Mouse (Mus musculus): ENCODE results near the gene Eps8l1.

- TF ChIP-seq EP300 (IDR thresholded peaks at IDR 0.05; ENCODE audit: low read depth) (no peak), CTCF (IDR thresholded peaks at IDR 0.05; ENCODE audit: low read depth) (no peak)
Measured at GRCm38 (mm10) chr7:4522292-4522691, 61.8 kb downstream of the Eps8l1 start.

All from liver, postnatal 0 days (tissue).